Mouse (Mus musculus): ENCODE data around the gene Ankfy1.
"Not testable (repeated sequence)": the region's sequence is repeated elsewhere in the genome, so short reads cannot be mapped to it uniquely, and the experiment has no call there.

Ankfy1 gene

GRCm38 (mm10) chr11:72689551-72690510 lies at the start of gene Ankfy1:
Ankfy1 (plus strand) TSS chr11:72690006.
- peak; percentile 96 for DNase-seq (ENCODE audit: inconsistent ontology term)

GRCm38 (mm10) chr11:72642730-72643129 lies 47.1 kb upstream of the Ankfy1 start:
- peak; percentile 7 for DNase-seq (ENCODE audit: inconsistent ontology term)

- DNase-seq (ENCODE audit: inconsistent ontology term) = no peak
Measured at GRCm38 (mm10) chr11:72645386-72645785, 44.4 kb upstream of the Ankfy1 start.

GRCm38 (mm10) chr11:72650347-72650746 lies 39.5 kb upstream of the Ankfy1 start:
- DNase-seq (ENCODE audit: inconsistent ontology term) = no peak

GRCm38 (mm10) chr11:72659918-72660317 lies 29.9 kb upstream of the Ankfy1 start:
- DNase-seq (ENCODE audit: inconsistent ontology term) = no peak

- DNase-seq (ENCODE audit: inconsistent ontology term) = no peak
Measured at GRCm38 (mm10) chr11:72660359-72660758, 29.4 kb upstream of the Ankfy1 start.

- no peak for DNase-seq (ENCODE audit: inconsistent ontology term)
Measured at GRCm38 (mm10) chr11:72664641-72665040, 25.2 kb upstream of the Ankfy1 start.

GRCm38 (mm10) chr11:72670634-72671033 lies 19.2 kb upstream of the Ankfy1 start:
- DNase-seq (ENCODE audit: inconsistent ontology term) = no peak

- no peak for DNase-seq (ENCODE audit: inconsistent ontology term)
Measured at GRCm38 (mm10) chr11:72671294-72671988, 18.4 kb upstream of the Ankfy1 start.

- DNase-seq (ENCODE audit: inconsistent ontology term) = no peak
Measured at GRCm38 (mm10) chr11:72672438-72672837, 17.4 kb upstream of the Ankfy1 start.

- DNase-seq (ENCODE audit: inconsistent ontology term) = no peak
Measured at GRCm38 (mm10) chr11:72675280-72675679, 14.5 kb upstream of the Ankfy1 start.

- DNase-seq (ENCODE audit: inconsistent ontology term) = peak; percentile 63
Measured at GRCm38 (mm10) chr11:72680726-72681125, 9.1 kb upstream of the Ankfy1 start.

- no peak for DNase-seq (ENCODE audit: inconsistent ontology term)
Measured at GRCm38 (mm10) chr11:72683402-72683801, 6.4 kb upstream of the Ankfy1 start.

- DNase-seq (ENCODE audit: inconsistent ontology term) = no peak
Measured at GRCm38 (mm10) chr11:72686697-72687096, 3.1 kb upstream of the Ankfy1 start.

GRCm38 (mm10) chr11:72688242-72688641 lies 1.6 kb upstream of the Ankfy1 start:
- no peak for DNase-seq (ENCODE audit: inconsistent ontology term)

GRCm38 (mm10) chr11:72689115-72689514 lies 691 bp upstream of the Ankfy1 start:
- no peak for DNase-seq (ENCODE audit: inconsistent ontology term)

- DNase-seq (ENCODE audit: inconsistent ontology term) = no peak
Measured at GRCm38 (mm10) chr11:72692353-72692752, 2.5 kb downstream of the Ankfy1 start.

GRCm38 (mm10) chr11:72695025-72695424 lies 5.2 kb downstream of the Ankfy1 start:
- DNase-seq (ENCODE audit: inconsistent ontology term) = no peak

- DNase-seq (ENCODE audit: inconsistent ontology term) = peak; percentile 2
Measured at GRCm38 (mm10) chr11:72696368-72696971, 6.7 kb downstream of the Ankfy1 start.

- no peak for DNase-seq (ENCODE audit: inconsistent ontology term)
Measured at GRCm38 (mm10) chr11:72697323-72697722, 7.5 kb downstream of the Ankfy1 start.

GRCm38 (mm10) chr11:72705111-72705510 lies 15.3 kb downstream of the Ankfy1 start:
- not testable (repeated sequence) for DNase-seq (ENCODE audit: inconsistent ontology term)

- no peak for DNase-seq (ENCODE audit: inconsistent ontology term)
Measured at GRCm38 (mm10) chr11:72712721-72713120, 22.9 kb downstream of the Ankfy1 start.
